Mouse (Mus musculus) heart, adult 2 months (tissue): Measurements from ENCODE around the gene Zfp637. TPM values are rescaled to one million over a fixed set of nuclear protein-coding genes. Genes with fewer than 3 reads are reported as not detected.
A peak's percentile ranks its signal among the peaks of the same experiment; 100 is the strongest.

ENCODE experiments used
- DNase-seq, 2 experiments: peaks; one replicate each; pipeline ENCODE4 v3.0.0; 2021
- H3K27ac ChIP-seq: fragments of 200-600 bp; 2 replicates; pipeline ENCODE4 v1.8.1; 2022
- H3K27me3 ChIP-seq: fragments of 200-500 bp; 2 replicates; pipeline ENCODE4 v1.6.1; 2012; ENCODE audit warnings: mild to moderate bottlenecking, low read length, inconsistent platforms, mixed read lengths; ENCODE audit not compliant: control insufficient read depth, insufficient read depth
- H3K36me3 ChIP-seq: fragments of 200-500 bp; 2 replicates; pipeline ENCODE4 v1.6.1; 2012; ENCODE audit warnings: low read length, inconsistent platforms; ENCODE audit not compliant: control insufficient read depth, insufficient read depth
- H3K4me1 ChIP-seq: fragments of 200-500 bp; 2 replicates; pipeline ENCODE4 v1.6.1; 2011; ENCODE audit warnings: low read length; ENCODE audit not compliant: control insufficient read depth, insufficient read depth
- H3K4me3 ChIP-seq: fragments of 200-600 bp; 2 replicates; pipeline ENCODE4 v1.8.1; 2022
- H3K79me2 ChIP-seq: fragments of 200-500 bp; replicated peaks from 2 replicates; pipeline ENCODE4 v1.6.1; 2012; ENCODE audit warnings: mild to moderate bottlenecking, inconsistent platforms, low read length, moderate library complexity, mixed read lengths; ENCODE audit not compliant: control insufficient read depth, insufficient read depth
- H3K9ac ChIP-seq: fragments of 200-500 bp; 2 replicates; pipeline ENCODE4 v1.6.1; 2012; ENCODE audit warnings: low read depth, mild to moderate bottlenecking, control low read depth, inconsistent platforms, low read length, mixed read lengths
- CTCF ChIP-seq: fragments of 200-600 bp; IDR thresholded peaks from 2 replicates; pipeline ENCODE4 v1.8.1; 2022; ENCODE audit warnings: antibody characterized with exemption, mild to moderate bottlenecking, moderate library complexity
- EP300 ChIP-seq: fragments of 200-500 bp; IDR thresholded peaks from 2 replicates; pipeline ENCODE4 v1.6.1; 2011; ENCODE audit warnings: low read depth, low read length, control low read depth; ENCODE audit not compliant: insufficient read depth
- POLR2A ChIP-seq: fragments of 200-500 bp; IDR thresholded peaks from 2 replicates; pipeline ENCODE4 v1.6.1; 2011; ENCODE audit warnings: mild to moderate bottlenecking, low read depth, low read length, control low read depth; ENCODE audit not compliant: insufficient read depth
- WGBS: fragments of 180-500 bp; shearing (Covaris S2); methylation state at CpG from one replicate; pipeline ENCODE4 v1.1.7; 2018; 5-methylcytosine and 5-hydroxymethylcytosine counted together
- intact Hi-C: fragments of 180-260 bp; cut with DNase I; formaldehyde crosslinking; loops from one replicate; pipeline ENCODE4 v1.15.1; 2025
- polyA plus RNA-seq: library from polyadenylated mRNA; depleted of rRNA; stranded (reverse); fragments of >200 nt; gene quantifications from 2 replicates; pipeline ENCODE4 v1.2.3, GENCODE M21; 2012
- total RNA-seq, 2 experiments: library from RNA; stranded (reverse); gene quantifications; 2 replicates each; pipeline ENCODE4 v1.2.3; 2021

Gene Zfp637
- total and polyA plus RNA-seq, 3 experiments, result 23.5 to 30.9 (median 28.4) TPM

- H3K9ac ChIP-seq, result no peak overlapping the region
- H3K36me3 ChIP-seq, result no peaks in the 10 kb centered on the region
- H3K79me2 ChIP-seq, result no peaks in the 10 kb centered on the region
- 80% methylated on average over 4 of the region's 4 CpGs for WGBS
- intact Hi-C loops, result no loop called here
- peaks cover 1% of the 10 kb centered on the region; the same call in 1 of the 2 replicates for H3K4me1 ChIP-seq
- no peak overlapping the region for H3K27ac ChIP-seq
- no peak for DNase-seq
- TF ChIP-seq EP300 (no peak), CTCF (no peak), POLR2A (no peak)
- no peak overlapping the region for H3K4me3 ChIP-seq
- H3K27me3 ChIP-seq, result no peaks in the 10 kb centered on the region
Observed at GRCm38 (mm10) chr6:117810717-117811116, 30.3 kb upstream of the Zfp637 start.

- H3K79me2 ChIP-seq, result no peaks in the 10 kb centered on the region
- H3K27me3 ChIP-seq, result no peaks in the 10 kb centered on the region
- DNase-seq, result no peak
- H3K9ac ChIP-seq, result no peak overlapping the region
- peaks cover 1% of the 10 kb centered on the region; the same call in 1 of the 2 replicates for H3K4me1 ChIP-seq
- no peak overlapping the region for H3K4me3 ChIP-seq
- TF ChIP-seq EP300 (no peak), POLR2A (no peak), CTCF (no peak)
- WGBS, result 80% methylated on average over 5 of the region's 5 CpGs
- H3K36me3 ChIP-seq, result no peaks in the 10 kb centered on the region
- H3K27ac ChIP-seq, result no peak overlapping the region
- intact Hi-C loops, result no loop called here
Observed at GRCm38 (mm10) chr6:117811256-117811655, 29.7 kb upstream of the Zfp637 start.

GRCm38 (mm10) chr6:117814681-117815080 lies 26.3 kb upstream of the Zfp637 start:
- Histone ChIP-seq H3K27ac (no peak overlapping the region), H3K4me1 (no peaks in the 10 kb centered on the region), H3K9ac (no peak overlapping the region), H3K36me3 (no peaks in the 10 kb centered on the region), H3K79me2 (no peaks in the 10 kb centered on the region), H3K4me3 (no peak overlapping the region), H3K27me3 (no peaks in the 10 kb centered on the region)
- TF ChIP-seq POLR2A (no peak), CTCF (no peak), EP300 (no peak)
- intact Hi-C loops, result no loop called here
- no peak for DNase-seq

GRCm38 (mm10) chr6:117817108-117817541 lies 23.9 kb upstream of the Zfp637 start:
- H3K27me3 ChIP-seq, result no peaks in the 10 kb centered on the region
- 44% methylated on average over 5 of the region's 5 CpGs for WGBS
- H3K36me3 ChIP-seq, result no peaks in the 10 kb centered on the region
- intact Hi-C loops, result no loop called here
- no peak overlapping the region for H3K27ac ChIP-seq
- no peak overlapping the region for H3K9ac ChIP-seq
- DNase-seq, result no peak
- H3K79me2 ChIP-seq, result no peaks in the 10 kb centered on the region
- TF ChIP-seq EP300, result no peak
- TF ChIP-seq CTCF, result no peak
- TF ChIP-seq POLR2A, result no peak
- no peak overlapping the region for H3K4me3 ChIP-seq
- no peaks in the 10 kb centered on the region for H3K4me1 ChIP-seq

GRCm38 (mm10) chr6:117820327-117820726 lies 20.7 kb upstream of the Zfp637 start:
- H3K79me2 ChIP-seq, result no peaks in the 10 kb centered on the region
- peaks cover 1% of the 10 kb centered on the region; the same call in 1 of the 2 replicates for H3K4me1 ChIP-seq
- 85% methylated on average over 14 of the region's 14 CpGs for WGBS
- no peak overlapping the region for H3K27ac ChIP-seq
- intact Hi-C loops, result no loop called here
- H3K4me3 ChIP-seq, result no peak overlapping the region
- DNase-seq, result no peak
- TF ChIP-seq EP300, result no peak
- no peak for TF ChIP-seq POLR2A
- TF ChIP-seq CTCF, result no peak
- H3K36me3 ChIP-seq, result no peaks in the 10 kb centered on the region
- H3K9ac ChIP-seq, result no peak overlapping the region
- H3K27me3 ChIP-seq, result no peaks in the 10 kb centered on the region

GRCm38 (mm10) chr6:117825369-117825768 lies 15.6 kb upstream of the Zfp637 start:
- DNase-seq, result peak; percentile 60 to 73
- Histone ChIP-seq H3K27ac (no peak overlapping the region), H3K4me3 (no peak overlapping the region), H3K9ac (no peak overlapping the region), H3K4me1 (peaks cover 2% of the 10 kb centered on the region; the same call in 1 of the 2 replicates), H3K27me3 (no peaks in the 10 kb centered on the region), H3K79me2 (no peaks in the 10 kb centered on the region), H3K36me3 (no peaks in the 10 kb centered on the region)
- 13% methylated on average over 4 of the region's 4 CpGs for WGBS
- intact Hi-C loops, result loop anchor here (2.0 to 5.0 kb wide), 2 partner anchors 67 to 138 kb away; no protein-coding TSS in a partner anchor
- TF ChIP-seq POLR2A (no peak), EP300 (peak; percentile 66; the same call in 1 of the 2 replicates), CTCF (peak; percentile 82)
